Mouse (Mus musculus) gastrocnemius, adult 8-10 months (tissue): ENCODE data around the gene Ptges3. TPM values are rescaled to one million over a fixed set of nuclear protein-coding genes. Genes with fewer than 3 reads are reported as not detected.

Experiments
- DNase-seq, 2 experiments: peaks; one replicate each; pipeline ENCODE4 v3.0.0; 2022; ENCODE audit warnings: low spot score in 2 of 2
- microRNA-seq: library from miRNA; unstranded; fragments of <30 nt; microRNA quantifications from one replicate; pipeline ENCODE4 v1.2.0, GENCODE M21; 2022
- total RNA-seq, 4 experiments: library from RNA; stranded (reverse); gene quantifications; 2 replicates each; pipeline ENCODE4 v1.2.4; 2022

Ptges3 gene
- total RNA-seq, 4 experiments from 2014 or later = 70.5 to 81.9 (median 74.5) TPM

- DNase-seq = peak; percentile 76 to 78
Measured at GRCm38 (mm10) chr10:128092506-128093495, 34.0 kb downstream of the Ptges3 start.

- peak in 1 of 2 experiments; percentile 25 for DNase-seq
Measured at GRCm38 (mm10) chr10:128093496-128094294, 34.9 kb downstream of the Ptges3 start.

GRCm38 (mm10) chr10:128094340-128094968 is 35.7 kb downstream of the Ptges3 start:
- peak; percentile 70 to 80 for DNase-seq

GRCm38 (mm10) chr10:128095003-128095636 is 36.4 kb downstream of the Ptges3 start:
- no peak for DNase-seq

GRCm38 (mm10) chr10:128096313-128096692 is 37.5 kb downstream of the Ptges3 start:
- no peak for DNase-seq

- peak; percentile 44 to 61 for DNase-seq
Measured at GRCm38 (mm10) chr10:128096693-128097586, 38.2 kb downstream of the Ptges3 start.

GRCm38 (mm10) chr10:128097587-128097971 is 38.8 kb downstream of the Ptges3 start:
- DNase-seq = peak in 1 of 2 experiments; percentile 22

GRCm38 (mm10) chr10:128110103-128110761 is 51.5 kb downstream of the Ptges3 start:
- no peak for DNase-seq

GRCm38 (mm10) chr10:128111227-128111626 is 52.5 kb downstream of the Ptges3 start:
- no peak for DNase-seq

- DNase-seq = no peak
Measured at GRCm38 (mm10) chr10:128123833-128124232, 65.1 kb downstream of the Ptges3 start.

GRCm38 (mm10) chr10:128124831-128125230 is 66.1 kb downstream of the Ptges3 start:
- DNase-seq = no peak

- no peak for DNase-seq
Measured at GRCm38 (mm10) chr10:128125951-128126350, 67.2 kb downstream of the Ptges3 start.

Small RNAs within 50 kb of the gene (microRNA-seq; reads per million reads assigned to microRNA genes)
- gene Mir677 = 14.1 reads per million, percentile 11 among the genes with 10 or more reads in this experiment

Other genes starting within 250 kb of the Ptges3 start
- not detected for gene Rdh19, start 209.0 kb upstream of the Ptges3 start, total RNA-seq
- not detected for gene Rdh16f2, start 192.5 kb upstream of the Ptges3 start, total RNA-seq
- under 1 TPM in 1 of 4 experiments, not detected in 3; 0.40 TPM for gene Rdh7, start 170.1 kb upstream of the Ptges3 start, total RNA-seq
- not detected for gene Sdr9c7, start 160.4 kb upstream of the Ptges3 start, total RNA-seq
- not detected for gene Hsd17b6, start 51.3 kb upstream of the Ptges3 start, total RNA-seq
- gene Prim1, start 43.8 kb upstream of the Ptges3 start, total RNA-seq = 1 to 10 TPM in 1 of 4 experiments, under 1 TPM in 3; 0.40 to 1.0 (median 0.45) TPM
- gene Naca, start 23.4 kb upstream of the Ptges3 start, total RNA-seq = 100 to 1,000 TPM; 367 to 418 (median 380) TPM
- gene Atp5b, start 24.3 kb downstream of the Ptges3 start, total RNA-seq = 1,000 to 10,000 TPM; 3,262 to 3,916 (median 3,403) TPM
- 10 to 100 TPM; 11.3 to 13.9 (median 12.6) TPM for gene Baz2a, start 32.6 kb downstream of the Ptges3 start, total RNA-seq
- gene Rbms2, start 121.3 kb downstream of the Ptges3 start, total RNA-seq = 10 to 100 TPM; 53.5 to 63.6 (median 60.7) TPM
- gene Gls2, start 135.5 kb downstream of the Ptges3 start, total RNA-seq = under 1 TPM; 0.36 to 0.97 (median 0.58) TPM
- 10 to 100 TPM; 30.5 to 33.5 (median 32.4) TPM for gene Spryd4, start 152.9 kb downstream of the Ptges3 start, total RNA-seq
- not detected for gene Mip, start 166.9 kb downstream of the Ptges3 start, total RNA-seq
- 1 to 10 TPM; 1.4 to 1.9 (median 1.7) TPM for gene Timeless, start 173.1 kb downstream of the Ptges3 start, total RNA-seq
- gene Apon, start 195.1 kb downstream of the Ptges3 start, total RNA-seq = under 1 TPM in 1 of 4 experiments, not detected in 3; 0.21 TPM
- not detected for gene Apof, start 209.7 kb downstream of the Ptges3 start, total RNA-seq
- gene Stat2, start 211.6 kb downstream of the Ptges3 start, total RNA-seq = 1 to 10 TPM; 1.6 to 4.5 (median 2.4) TPM
- not detected for gene Il23a, start 239.8 kb downstream of the Ptges3 start, total RNA-seq
- gene Pan2, start 244.4 kb downstream of the Ptges3 start, total RNA-seq = 1 to 10 TPM; 2.6 to 3.9 (median 3.2) TPM